Mouse (Mus musculus) hindbrain, postnatal 0 days (tissue): ENCODE data around the gene Rpl10a. TPM values are rescaled to one million over a fixed set of nuclear protein-coding genes. Genes with fewer than 3 reads are reported as not detected.

Experiments
- ATAC-seq: fragments of 200-750 bp; cut with Nextera tagmentation; 2 replicates; pipeline ENCODE4 v1.8.0; 2017; ENCODE audit warnings: mild to moderate bottlenecking, moderate TSS enrichment, moderate library complexity
- DNase-seq: peaks from one replicate; pipeline ENCODE4 v3.0.0-alpha.2; 2015; ENCODE audit warnings: low spot score
- H3K27ac ChIP-seq: fragments of 300-500 bp; sonication (generic); 2 replicates; pipeline ENCODE4 v1.5.1; 2014; ENCODE audit warnings: mild to moderate bottlenecking
- H3K27me3 ChIP-seq: fragments of 300-500 bp; sonication (generic); 2 replicates; pipeline ENCODE4 v1.6.1; 2014; ENCODE audit warnings: low read length, mixed read lengths; ENCODE audit not compliant: insufficient read depth
- H3K36me3 ChIP-seq: fragments of 300-500 bp; sonication (generic); 2 replicates; pipeline ENCODE4 v1.6.1; 2014; ENCODE audit warnings: low read length, mixed read lengths; ENCODE audit not compliant: insufficient read depth
- H3K4me1 ChIP-seq: fragments of 300-500 bp; sonication (generic); 2 replicates; pipeline ENCODE4 v1.6.1; 2014; ENCODE audit warnings: antibody characterized with exemption, low read length, mixed read lengths; ENCODE audit not compliant: insufficient read depth
- H3K4me2 ChIP-seq: fragments of 300-500 bp; sonication (generic); 2 replicates; pipeline ENCODE4 v1.6.1; 2014; ENCODE audit warnings: low read depth, mild to moderate bottlenecking, low read length, moderate library complexity, mixed read lengths
- H3K4me3 ChIP-seq: fragments of 300-500 bp; sonication (generic); 2 replicates; pipeline ENCODE4 v1.5.1; 2014; ENCODE audit warnings: low read length
- H3K9ac ChIP-seq: fragments of 300-500 bp; sonication (generic); replicated peaks from 2 replicates; pipeline ENCODE4 v1.6.1; 2014; ENCODE audit warnings: mild to moderate bottlenecking, low read length, moderate library complexity, mixed read lengths
- H3K9me3 ChIP-seq: fragments of 300-500 bp; sonication (generic); 2 replicates; pipeline ENCODE4 v1.6.1; 2016; ENCODE audit warnings: low read length, mixed read lengths
- CTCF ChIP-seq: IDR thresholded peaks from 2 replicates; pipeline ENCODE4 v1.5.1; 2016; ENCODE audit warnings: antibody characterized with exemption, control low read depth, low read depth
- WGBS: fragments of 180-500 bp; shearing (Covaris S2); extraction: QIAGEN DNeasy Blood & Tissue Kit; methylation state at CpG from one replicate; pipeline ENCODE4 v1.1.7; 2014; 5-methylcytosine and 5-hydroxymethylcytosine counted together
- polyA plus RNA-seq: library from polyadenylated mRNA; unstranded; fragments of >200 nt; fragmentation: Nextera tagmentation; extraction: Ambion mirVana; gene quantifications from 2 replicates; pipeline ENCODE4 v1.2.1, GENCODE M21; 2015
- total RNA-seq: library from RNA; depleted of rRNA; stranded (reverse); fragments of >200 nt; gene quantifications from 2 replicates; pipeline ENCODE4 v1.2.3, GENCODE M21; 2014

Rpl10a gene
- total and polyA plus RNA-seq, 2 experiments from 2014 or later, result 337 to 1,071 TPM

DNA sequence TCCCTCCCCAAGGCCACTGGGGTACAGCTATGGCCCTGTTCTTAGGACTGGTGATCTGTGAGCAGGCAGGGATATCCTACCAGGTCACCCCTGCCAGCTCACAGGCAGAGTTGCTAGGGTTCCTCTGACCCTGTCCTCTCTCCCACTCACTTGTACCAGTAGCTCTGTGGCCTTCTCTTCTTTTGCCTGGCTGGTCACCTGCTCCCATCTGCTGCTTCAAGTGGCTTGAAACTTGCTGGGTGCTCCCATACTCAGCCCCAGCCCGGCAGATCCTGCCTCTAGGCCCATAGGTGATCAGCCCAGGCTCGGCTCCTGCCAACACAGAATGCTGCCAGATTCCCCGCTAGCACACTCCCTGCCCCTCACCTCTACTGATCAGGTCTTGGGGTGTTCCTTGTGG lies 27.4 kb upstream of the Rpl10a start:
- Histone ChIP-seq H3K9ac (no peak overlapping the region), H3K4me2 (no peak overlapping the region), H3K4me1 (0 out of 2 replicates have a peak, but pooled peaks cover 4% of the 10 kb centered on the region), H3K4me3 (no peak overlapping the region), H3K36me3 (no peaks in the 10 kb centered on the region; the same call in 1 of the 2 replicates), H3K9me3 (no peaks in the 10 kb centered on the region), H3K27me3 (no peaks in the 10 kb centered on the region), H3K27ac (0 out of 2 replicates have a peak overlapping the region, but pooled peaks have one; percentile 4)
- no peak for DNase-seq
- WGBS, result 42% methylated on average over 3 of the region's 3 CpGs
- no peak for TF ChIP-seq CTCF
- ATAC-seq, result peak; percentile 60

GRCm38 (mm10) chr17:28305172-28305571 lies 23.1 kb upstream of the Rpl10a start:
- Histone ChIP-seq H3K4me2 (no peak overlapping the region), H3K4me3 (no peak overlapping the region), H3K36me3 (no peaks in the 10 kb centered on the region), H3K4me1 (0 out of 2 replicates have a peak, but pooled peaks cover 4% of the 10 kb centered on the region), H3K27me3 (no peaks in the 10 kb centered on the region), H3K27ac (no peak overlapping the region), H3K9ac (no peak overlapping the region), H3K9me3 (no peaks in the 10 kb centered on the region)
- 52% methylated on average over 10 of the region's 10 CpGs for WGBS
- ATAC-seq (no peak), DNase-seq (no peak)
- TF ChIP-seq CTCF, result no peak

GRCm38 (mm10) chr17:28308297-28309195 lies 19.7 kb upstream of the Rpl10a start:
- TF ChIP-seq CTCF, result peak; percentile 93
- 15% methylated on average over 18 of the region's 18 CpGs for WGBS
- Histone ChIP-seq H3K4me2 (no peak overlapping the region), H3K27me3 (no peaks in the 10 kb centered on the region), H3K9me3 (no peaks in the 10 kb centered on the region), H3K4me3 (no peak overlapping the region), H3K27ac (no peak overlapping the region), H3K4me1 (0 out of 2 replicates have a peak, but pooled peaks cover 4% of the 10 kb centered on the region), H3K9ac (no peak overlapping the region), H3K36me3 (no peaks in the 10 kb centered on the region)
- ATAC-seq (peak; percentile 24; the same call in 1 of the 2 replicates), DNase-seq (peak; percentile 94)

DNA sequence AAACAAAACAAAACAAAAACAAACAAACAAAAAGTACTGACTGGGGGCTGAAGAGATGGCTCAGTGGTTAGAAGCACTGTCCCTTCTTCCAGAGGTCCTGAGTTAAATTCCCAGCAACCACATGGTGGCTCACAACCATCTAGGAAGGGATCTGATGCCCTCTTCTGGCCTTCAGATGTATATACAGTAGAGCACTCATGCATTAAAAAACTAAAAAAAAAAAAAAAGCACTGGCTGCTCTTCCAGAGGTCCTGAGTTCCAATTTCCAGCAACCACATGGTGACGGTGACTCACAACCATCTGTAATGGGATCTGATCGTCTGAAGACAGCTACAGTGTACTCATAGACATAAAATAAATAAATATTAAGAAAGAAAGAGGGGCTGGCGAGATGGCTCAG lies 17.4 kb upstream of the Rpl10a start:
- Histone ChIP-seq H3K27ac (no peak overlapping the region), H3K9me3 (no peaks in the 10 kb centered on the region), H3K4me2 (no peak overlapping the region), H3K4me1 (0 out of 2 replicates have a peak, but pooled peaks cover 9% of the 10 kb centered on the region), H3K9ac (no peak overlapping the region), H3K27me3 (no peaks in the 10 kb centered on the region), H3K36me3 (no peaks in the 10 kb centered on the region), H3K4me3 (no peak overlapping the region)
- DNase-seq (no peak), ATAC-seq (no peak)
- peak; percentile 17 for TF ChIP-seq CTCF
- WGBS, result 81% methylated on average over 3 of the region's 3 CpGs

- H3K27ac ChIP-seq, result no peak overlapping the region
Observed at GRCm38 (mm10) chr17:28311366-28312132, 16.7 kb upstream of the Rpl10a start.

GRCm38 (mm10) chr17:28312232-28313211 lies 15.7 kb upstream of the Rpl10a start:
- peak overlapping the region; percentile 77; the same call in 1 of the 2 replicates for H3K9ac ChIP-seq
- H3K4me1 ChIP-seq, result 0 out of 2 replicates have a peak, but pooled peaks cover 9% of the 10 kb centered on the region
- WGBS, result 25% methylated on average over 17 of the region's 17 CpGs
- H3K4me2 ChIP-seq, result peak overlapping the region; percentile 89
- peak; percentile 53 for TF ChIP-seq CTCF
- no peaks in the 10 kb centered on the region for H3K27me3 ChIP-seq
- DNase-seq (no peak), ATAC-seq (peak; percentile 10)
- no peaks in the 10 kb centered on the region for H3K9me3 ChIP-seq
- peak overlapping the region; percentile 71 for H3K4me3 ChIP-seq
- no peak overlapping the region for H3K27ac ChIP-seq
- H3K36me3 ChIP-seq, result peaks cover 4% of the 10 kb centered on the region; the same call in 1 of the 2 replicates

More at GRCm38 (mm10) chr17:28311366-28312132, 16.7 kb upstream of the Rpl10a start:
- no peak for ATAC-seq
- Histone ChIP-seq H3K27me3 (no peaks in the 10 kb centered on the region), H3K4me1 (0 out of 2 replicates have a peak, but pooled peaks cover 9% of the 10 kb centered on the region), H3K36me3 (peaks cover 2% of the 10 kb centered on the region; the same call in 1 of the 2 replicates), H3K4me2 (no peak overlapping the region), H3K9me3 (no peaks in the 10 kb centered on the region), H3K9ac (no peak overlapping the region), H3K4me3 (no peak overlapping the region)
- TF ChIP-seq CTCF, result no peak
- DNase-seq, result no peak
- WGBS, result 78% methylated on average over 5 of the region's 5 CpGs
